In the genomic region with DNA sequence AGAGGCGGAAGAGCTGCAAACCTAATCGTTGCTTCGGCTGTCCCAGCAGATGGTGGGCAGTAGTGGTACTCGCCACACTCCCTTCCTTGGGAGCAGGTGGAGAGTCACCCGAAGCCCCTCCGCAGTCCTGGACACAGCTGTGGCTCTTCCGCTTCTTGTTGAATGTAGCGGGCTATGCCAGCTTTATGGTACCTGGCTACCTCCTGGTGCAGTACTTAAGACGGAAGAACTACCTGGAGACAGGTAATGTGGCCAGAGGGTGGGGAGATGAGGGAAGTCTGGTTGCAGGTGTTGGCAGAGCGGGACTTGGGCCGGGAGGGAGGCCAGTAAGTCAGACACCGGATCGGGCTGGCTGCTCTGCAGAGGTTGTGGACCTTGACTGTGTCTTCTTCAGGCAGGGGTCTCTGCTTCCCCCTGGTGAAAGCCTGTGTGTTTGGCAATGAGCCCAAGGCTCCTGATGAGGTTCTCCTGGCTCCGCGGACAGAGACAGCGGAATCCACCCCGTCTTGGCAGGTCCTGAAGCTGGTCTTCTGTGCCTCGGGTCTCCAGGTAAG, we compare ENCODE assay signal across 8 mouse cellular contexts. TPM values are rescaled to one million over a fixed set of nuclear protein-coding genes. Genes with fewer than 3 reads are reported as not detected.
DNase-seq lines count a peak whose midpoint lies in the region; ATAC-seq and TF ChIP-seq lines count a peak whose summit lies in the region.

No protein-coding gene starts in this region.

- peak overlapping the region; percentile 81 to 90 for H3K4me3 ChIP-seq in heart, embryonic 14.5 days (ENCODE audit: control insufficient read depth in 1 of 2, insufficient read depth in 1 of 2, low read depth in 1 of 2, low read length in 2 of 2)
- H3K4me3 ChIP-seq in G1E (ENCODE audit: low read depth, low read length), result peak overlapping the region; percentile 98
- peak overlapping the region; percentile 89 for H3K4me3 ChIP-seq in forebrain, embryonic 15.5 days
- H3K4me3 ChIP-seq in liver, embryonic 15.5 days (replicated peaks), result peak overlapping the region; percentile 84

- TF ChIP-seq CTCF in G1E (IDR thresholded peaks at IDR 0.05; ENCODE audit: low read depth, low read length), result no peak

- DNase-seq in heart, postnatal 4 days, result no peak
- no peak for DNase-seq in G1E (ENCODE audit: low spot score)
- no peak for DNase-seq in yolk sac, embryonic 10.5 days (ENCODE audit: low spot score)
- DNase-seq in frontal cortex, adult 2 months (ENCODE audit: extremely low spot score in 1 of 2, low spot score in 1 of 2), result no peak
- DNase-seq in gastrocnemius, postnatal 25 days, result no peak

- peak overlapping the region; percentile 89 for H3K4me2 ChIP-seq in heart, embryonic 14.5 days (ENCODE audit: low read length)
- peak overlapping the region; percentile 98 for H3K4me2 ChIP-seq in forebrain, embryonic 15.5 days (replicated peaks)
- peak overlapping the region; percentile 98 for H3K4me2 ChIP-seq in liver, embryonic 15.5 days

- H3K27ac ChIP-seq in heart, embryonic 14.5 days (replicated peaks in 1 of 2; ENCODE audit: control insufficient read depth in 1 of 2, insufficient read depth in 1 of 2, low read depth in 2 of 2, low read length in 2 of 2), result peak overlapping the region in 1 of 2 experiments; percentile 77; a peak in 2 of 4 replicates
- peak overlapping the region; percentile 86 for H3K27ac ChIP-seq in forebrain, embryonic 15.5 days (replicated peaks)
- H3K27ac ChIP-seq in liver, embryonic 15.5 days (replicated peaks), result peak overlapping the region; percentile 79

- H3K36me3 ChIP-seq in heart, embryonic 14.5 days (ENCODE audit: control insufficient read depth, insufficient read depth, low read length), result peaks cover 48% of the 10 kb centered on the region
- H3K36me3 ChIP-seq in G1E (replicated peaks), result peaks cover 80% of the 10 kb centered on the region
- H3K36me3 ChIP-seq in forebrain, embryonic 15.5 days, result peaks cover 40% of the 10 kb centered on the region
- peaks cover 37% of the 10 kb centered on the region for H3K36me3 ChIP-seq in liver, embryonic 15.5 days (replicated peaks)

- no peaks in the 10 kb centered on the region for H3K27me3 ChIP-seq in heart, embryonic 14.5 days (ENCODE audit: control insufficient read depth, insufficient read depth, low read length)
- H3K27me3 ChIP-seq in G1E (ENCODE audit: insufficient read depth, low read length), result no peaks in the 10 kb centered on the region
- H3K27me3 ChIP-seq in forebrain, embryonic 15.5 days, result no peaks in the 10 kb centered on the region
- H3K27me3 ChIP-seq in liver, embryonic 15.5 days, result no peaks in the 10 kb centered on the region

- no peak for ATAC-seq in heart, embryonic 14.5 days (ENCODE audit: insufficient number of reproducible peaks, insufficient read depth, low FRiP score, low read depth)
- ATAC-seq in G1E (ENCODE audit: extremely low read depth, insufficient number of reproducible peaks, low FRiP score, poor library complexity, severe bottlenecking), result no peak
- ATAC-seq in forebrain, embryonic 15.5 days (replicated peaks), result no peak
- ATAC-seq in liver, embryonic 15.5 days (ENCODE audit: insufficient read depth), result no peak

- H3K4me1 ChIP-seq in heart, embryonic 14.5 days (ENCODE audit: control insufficient read depth in 2 of 2, insufficient read depth in 2 of 2, low read length in 2 of 2), result peaks cover 10 to 12% of the 10 kb centered on the region in 2 experiments; a peak in 3 of 4 replicates
- peaks cover 63% of the 10 kb centered on the region for H3K4me1 ChIP-seq in G1E (ENCODE audit: insufficient read depth, low read depth, low read length)
- H3K4me1 ChIP-seq in forebrain, embryonic 15.5 days, result peaks cover 31% of the 10 kb centered on the region
- H3K4me1 ChIP-seq in liver, embryonic 15.5 days (replicated peaks), result peaks cover 49% of the 10 kb centered on the region

- WGBS in heart, embryonic 14.5 days, result 12% methylated on average over 18 of the region's 18 CpGs
- WGBS in forebrain, embryonic 15.5 days, result 7% methylated on average over 18 of the region's 18 CpGs
- 18% methylated on average over 18 of the region's 18 CpGs for WGBS in liver, embryonic 15.5 days (ENCODE audit: insufficient replicate concordance)

- H3K9ac ChIP-seq in heart, embryonic 14.5 days (ENCODE audit: low read length), result peak overlapping the region; percentile 92
- H3K9ac ChIP-seq in forebrain, embryonic 15.5 days (replicated peaks), result peak overlapping the region; percentile 94
- H3K9ac ChIP-seq in liver, embryonic 15.5 days, result peak overlapping the region; percentile 86

- H3K9me3 ChIP-seq in heart, embryonic 14.5 days (ENCODE audit: control insufficient read depth, low read length), result no peaks in the 10 kb centered on the region
- H3K9me3 ChIP-seq in G1E (replicated peaks), result no peaks in the 10 kb centered on the region
- H3K9me3 ChIP-seq in forebrain, embryonic 15.5 days, result no peaks in the 10 kb centered on the region
- H3K9me3 ChIP-seq in liver, embryonic 15.5 days (replicated peaks), result no peaks in the 10 kb centered on the region

RNA-seq across cellular contexts. Expression of a gene that starts 0.9 kb away (rescaled TPM):
- polyA plus RNA-seq in heart, embryonic 14.5 days (2014; fragmentation: Nextera tagmentation; extraction: Ambion mirVana), result 91.3 and 92.4 TPM in 2 replicates
- total RNA-seq in heart, postnatal 4 days (2021), result 10 to 100 TPM; 37.3 to 39.2 TPM
- total RNA-seq in G1E (2014; fragmentation: Nextera tagmentation) (46.5 and 60.9 TPM in 2 replicates), G1E (2017) (65.9 and 77.1 TPM in 2 replicates)
- polyA plus RNA-seq in G1E (2012), result 24.6 and 24.9 TPM in 2 replicates
- 97.9 and 99.8 TPM in 2 replicates for polyA plus RNA-seq in forebrain, embryonic 15.5 days (2015; fragmentation: Nextera tagmentation; extraction: Ambion mirVana)
- polyA plus RNA-seq in liver, embryonic 15.5 days (2015; fragmentation: Nextera tagmentation; extraction: Ambion mirVana), result 52.1 and 59.8 TPM in 2 replicates
- polyA plus RNA-seq in frontal cortex, adult 2 months (2012; rRNA removed), result 57.3 and 59.5 TPM in 2 replicates
- total RNA-seq in gastrocnemius, postnatal 25 days (2021), result 10 to 100 TPM; 17.5 to 21.5 TPM

RNA-seq across cellular contexts. Expression of a gene that starts 8.5 kb away (rescaled TPM):
- polyA plus RNA-seq in heart, embryonic 14.5 days (2014; fragmentation: Nextera tagmentation; extraction: Ambion mirVana), result 1,215 and 1,233 TPM in 2 replicates
- total RNA-seq in heart, postnatal 4 days (2021), result 1,000 to 10,000 TPM; 1,093 to 1,133 TPM
- total RNA-seq in G1E (2014; fragmentation: Nextera tagmentation) (1,427 and 1,464 TPM in 2 replicates), G1E (2017) (1,152 and 1,547 TPM in 2 replicates)
- polyA plus RNA-seq in G1E (2012), result 681 and 1,104 TPM in 2 replicates
- polyA plus RNA-seq in forebrain, embryonic 15.5 days (2015; fragmentation: Nextera tagmentation; extraction: Ambion mirVana), result 1,627 and 1,637 TPM in 2 replicates
- 577 and 585 TPM in 2 replicates for polyA plus RNA-seq in liver, embryonic 15.5 days (2015; fragmentation: Nextera tagmentation; extraction: Ambion mirVana)
- polyA plus RNA-seq in frontal cortex, adult 2 months (2012; rRNA removed), result 952 and 985 TPM in 2 replicates
- 100 to 1,000 TPM; 839 to 859 TPM for total RNA-seq in gastrocnemius, postnatal 25 days (2021)

RNA-seq across cellular contexts. Expression of a gene that starts 9.1 kb away (rescaled TPM):
- polyA plus RNA-seq in heart, embryonic 14.5 days (2014; fragmentation: Nextera tagmentation; extraction: Ambion mirVana), result 2.7 and 2.9 TPM in 2 replicates
- total RNA-seq in heart, postnatal 4 days (2021), result 1 to 10 TPM; 1.5 to 1.9 TPM
- 5.1 and 5.9 TPM in 2 replicates for total RNA-seq in G1E (2014; fragmentation: Nextera tagmentation)
- 11.0 and 11.1 TPM in 2 replicates for total RNA-seq in G1E (2017)
- 8.6 and 9.2 TPM in 2 replicates for polyA plus RNA-seq in G1E (2012)
- polyA plus RNA-seq in forebrain, embryonic 15.5 days (2015; fragmentation: Nextera tagmentation; extraction: Ambion mirVana), result 4.2 and 4.6 TPM in 2 replicates
- polyA plus RNA-seq in liver, embryonic 15.5 days (2015; fragmentation: Nextera tagmentation; extraction: Ambion mirVana), result 1.2 and 1.6 TPM in 2 replicates
- polyA plus RNA-seq in frontal cortex, adult 2 months (2012; rRNA removed), result 1.8 and 2.0 TPM in 2 replicates
- total RNA-seq in gastrocnemius, postnatal 25 days (2021), result under 1 TPM; 0.48 to 0.69 TPM

RNA-seq across cellular contexts. Expression of a gene that starts 15.1 kb away (rescaled TPM):
- 0.47 and 0.55 TPM in 2 replicates for polyA plus RNA-seq in heart, embryonic 14.5 days (2014; fragmentation: Nextera tagmentation; extraction: Ambion mirVana)
- total RNA-seq in heart, postnatal 4 days (2021), result under 1 TPM; 0.20 to 0.24 TPM
- total RNA-seq in G1E (2014; fragmentation: Nextera tagmentation) (not detected in 2 replicates), G1E (2017) (under 0.01 TPM in 1 of 2 replicates, not detected in the other)
- polyA plus RNA-seq in G1E (2012), result not detected in 2 replicates
- 34.5 and 36.2 TPM in 2 replicates for polyA plus RNA-seq in forebrain, embryonic 15.5 days (2015; fragmentation: Nextera tagmentation; extraction: Ambion mirVana)
- 0.07 and 0.10 TPM in 2 replicates for polyA plus RNA-seq in liver, embryonic 15.5 days (2015; fragmentation: Nextera tagmentation; extraction: Ambion mirVana)
- 68.7 and 72.1 TPM in 2 replicates for polyA plus RNA-seq in frontal cortex, adult 2 months (2012; rRNA removed)
- not detected for total RNA-seq in gastrocnemius, postnatal 25 days (2021)

RNA-seq across cellular contexts. Expression of a gene that starts 34.8 kb away (rescaled TPM):
- 84.7 and 87.8 TPM in 2 replicates for polyA plus RNA-seq in heart, embryonic 14.5 days (2014; fragmentation: Nextera tagmentation; extraction: Ambion mirVana)
- 10 to 100 TPM; 77.9 to 96.2 TPM for total RNA-seq in heart, postnatal 4 days (2021)
- total RNA-seq in G1E (2014; fragmentation: Nextera tagmentation) (107 and 116 TPM in 2 replicates), G1E (2017) (93.5 and 118 TPM in 2 replicates)
- 143 and 207 TPM in 2 replicates for polyA plus RNA-seq in G1E (2012)
- 62.5 and 63.7 TPM in 2 replicates for polyA plus RNA-seq in forebrain, embryonic 15.5 days (2015; fragmentation: Nextera tagmentation; extraction: Ambion mirVana)
- polyA plus RNA-seq in liver, embryonic 15.5 days (2015; fragmentation: Nextera tagmentation; extraction: Ambion mirVana), result 175 and 180 TPM in 2 replicates
- 35.4 and 38.9 TPM in 2 replicates for polyA plus RNA-seq in frontal cortex, adult 2 months (2012; rRNA removed)
- 10 to 100 TPM; 41.4 to 42.2 TPM for total RNA-seq in gastrocnemius, postnatal 25 days (2021)
